Mouse (Mus musculus) kidney, adult 10 weeks (tissue): ENCODE measurements around the gene Tubgcp3. TPM values are rescaled to one million over a fixed set of nuclear protein-coding genes. Genes with fewer than 3 reads are reported as not detected.

ENCODE experiments used
- polyA plus RNA-seq: library from polyadenylated mRNA; stranded (reverse); fragments of 350-450 nt; fragmentation: Illumina TruSeq; extraction: RNeasy Lipid Tissue Mini Kit (QIAGEN cat#74804); gene quantifications from one replicate; pipeline ENCODE4 v1.2.3, GENCODE M21; 2014; ENCODE audit warnings: low read depth, low replicate concordance

The Tubgcp3 gene
- polyA plus RNA-seq: 22.2 TPM

GRCm38 (mm10) chr8:12672056-12672881 lies at the start of gene Tubgcp3:
Tubgcp3 (minus strand) TSS chr8:12672248.

DNA sequence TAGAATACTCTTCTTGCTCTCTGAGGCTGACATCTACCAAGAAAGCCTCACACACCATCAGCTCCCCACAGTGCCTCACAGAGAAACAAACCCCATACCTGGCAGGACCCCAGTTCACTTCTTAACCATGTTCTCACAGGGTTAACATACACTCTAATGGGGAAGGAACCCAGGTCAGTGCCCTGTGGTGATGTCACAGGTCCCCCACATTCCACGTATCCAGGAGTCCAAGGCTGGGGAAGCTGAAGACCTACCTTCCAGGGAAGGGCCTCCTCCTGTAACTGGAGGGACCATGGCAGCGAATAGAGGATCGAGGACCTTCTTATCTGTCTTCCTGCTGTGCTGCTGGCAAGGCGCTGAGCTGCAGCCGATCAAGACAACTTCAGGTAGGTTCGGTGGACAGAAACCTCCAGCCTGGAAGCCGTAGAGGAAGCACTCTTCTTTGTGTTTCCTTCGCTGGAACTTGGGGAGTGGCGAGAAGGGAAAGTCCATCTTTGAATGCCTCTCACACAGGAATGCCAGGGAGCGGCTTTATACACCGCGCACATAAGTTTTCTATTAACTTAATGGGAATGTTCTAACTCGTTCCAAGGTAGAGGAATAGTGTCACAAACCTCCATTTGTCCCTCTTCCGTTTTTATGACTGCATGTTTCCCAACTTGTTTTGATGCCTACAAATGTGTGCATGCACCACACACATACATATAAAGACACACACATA lies 99.1 kb downstream of the Tubgcp3 start, which contains the start of gene Spaca7:
Gene Spaca7 (plus strand): TSS at position 216 of the 721 bp plus-strand sequence.

Other genes with a start within 250 kb of the Tubgcp3 start
- gene Spaca7, start 99.2 kb downstream of the Tubgcp3 start, polyA plus RNA-seq: not detected
- gene Atp11a, start 84.8 kb upstream of the Tubgcp3 start, polyA plus RNA-seq: 113 TPM
- gene Mcf2l, start 201.6 kb upstream of the Tubgcp3 start, polyA plus RNA-seq: 7.0 TPM